Mouse (Mus musculus) regulatory T cell (primary cell): Measurements from ENCODE around the gene Cort.

Experiments
- in situ Hi-C: fragments of 300-600 bp; cut with MboI, MseI; formaldehyde crosslinking; loops from one replicate; pipeline ENCODE4 v1.15.1; 2025; ENCODE audit warnings: high pct_unique_total_duplicates

Cort gene

GRCm38 (mm10) chr4:149098571-149098970, 28.0 kb downstream of the Cort start:
- in situ Hi-C loops: no loop called here

GRCm38 (mm10) chr4:149097956-149098355, 28.6 kb downstream of the Cort start:
- in situ Hi-C loops: no loop called here

- in situ Hi-C loops: no loop called here
These were observed 35.2 kb downstream of the Cort start for GRCm38 (mm10) chr4:149091364-149091763.

GRCm38 (mm10) chr4:149085381-149085780, 41.2 kb downstream of the Cort start:
- in situ Hi-C loops: no loop called here

- in situ Hi-C loops: no loop called here
These were observed 45.0 kb downstream of the Cort start for GRCm38 (mm10) chr4:149081528-149081927.

- in situ Hi-C loops: no loop called here
These were observed 46.5 kb downstream of the Cort start for GRCm38 (mm10) chr4:149080111-149080510.

GRCm38 (mm10) chr4:149079629-149080028, 46.9 kb downstream of the Cort start:
- in situ Hi-C loops: no loop called here

- in situ Hi-C loops: no loop called here
These were observed 48.3 kb downstream of the Cort start for GRCm38 (mm10) chr4:149078261-149078660.

- in situ Hi-C loops: no loop called here
These were observed 50.5 kb downstream of the Cort start for GRCm38 (mm10) chr4:149075871-149076575.

GRCm38 (mm10) chr4:149075073-149075472, 51.5 kb downstream of the Cort start:
- in situ Hi-C loops: no loop called here
